Mouse (Mus musculus) kidney, adult 18-20 months (tissue): Measurements from ENCODE around the gene Fkbp4.

Experiments
- DNase-seq: peaks from one replicate; pipeline ENCODE4 v3.0.0; 2021

Gene Fkbp4

DNA sequence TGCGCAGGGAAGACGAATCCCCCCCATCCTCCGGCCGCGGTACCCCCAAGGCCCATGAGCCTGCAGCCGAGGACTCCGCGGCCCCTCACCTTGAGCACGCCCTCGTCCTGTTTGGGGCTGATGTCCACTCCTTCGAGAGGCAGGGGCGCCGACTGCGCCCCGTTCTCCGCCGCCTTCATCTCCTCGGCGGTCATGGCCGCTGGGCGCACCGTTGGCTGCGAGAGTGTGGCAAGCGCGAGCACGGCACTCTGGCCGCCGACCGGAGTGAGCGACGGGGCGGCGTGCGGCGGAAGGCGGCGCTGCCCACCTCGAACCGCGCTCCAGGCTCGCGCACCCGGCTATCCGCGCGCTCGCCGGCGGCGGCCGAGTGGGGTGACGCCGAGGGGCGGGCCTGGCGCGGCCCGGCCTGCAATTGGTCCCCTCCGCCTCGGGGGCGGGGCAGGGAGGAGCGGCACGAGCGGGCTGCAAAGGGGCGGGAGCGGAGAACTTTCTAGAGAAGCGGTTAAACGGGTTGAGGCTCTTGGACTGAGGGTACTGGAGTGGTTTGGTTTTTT, at the start of gene Fkbp4:
Fkbp4 (minus strand) TSS at position 361 of the 554 bp plus-strand sequence.
- DNase-seq, result peak; percentile 94

- no peak for DNase-seq
Observed at GRCm38 (mm10) chr6:128487736-128488135, 49.3 kb upstream of the Fkbp4 start.

DNA sequence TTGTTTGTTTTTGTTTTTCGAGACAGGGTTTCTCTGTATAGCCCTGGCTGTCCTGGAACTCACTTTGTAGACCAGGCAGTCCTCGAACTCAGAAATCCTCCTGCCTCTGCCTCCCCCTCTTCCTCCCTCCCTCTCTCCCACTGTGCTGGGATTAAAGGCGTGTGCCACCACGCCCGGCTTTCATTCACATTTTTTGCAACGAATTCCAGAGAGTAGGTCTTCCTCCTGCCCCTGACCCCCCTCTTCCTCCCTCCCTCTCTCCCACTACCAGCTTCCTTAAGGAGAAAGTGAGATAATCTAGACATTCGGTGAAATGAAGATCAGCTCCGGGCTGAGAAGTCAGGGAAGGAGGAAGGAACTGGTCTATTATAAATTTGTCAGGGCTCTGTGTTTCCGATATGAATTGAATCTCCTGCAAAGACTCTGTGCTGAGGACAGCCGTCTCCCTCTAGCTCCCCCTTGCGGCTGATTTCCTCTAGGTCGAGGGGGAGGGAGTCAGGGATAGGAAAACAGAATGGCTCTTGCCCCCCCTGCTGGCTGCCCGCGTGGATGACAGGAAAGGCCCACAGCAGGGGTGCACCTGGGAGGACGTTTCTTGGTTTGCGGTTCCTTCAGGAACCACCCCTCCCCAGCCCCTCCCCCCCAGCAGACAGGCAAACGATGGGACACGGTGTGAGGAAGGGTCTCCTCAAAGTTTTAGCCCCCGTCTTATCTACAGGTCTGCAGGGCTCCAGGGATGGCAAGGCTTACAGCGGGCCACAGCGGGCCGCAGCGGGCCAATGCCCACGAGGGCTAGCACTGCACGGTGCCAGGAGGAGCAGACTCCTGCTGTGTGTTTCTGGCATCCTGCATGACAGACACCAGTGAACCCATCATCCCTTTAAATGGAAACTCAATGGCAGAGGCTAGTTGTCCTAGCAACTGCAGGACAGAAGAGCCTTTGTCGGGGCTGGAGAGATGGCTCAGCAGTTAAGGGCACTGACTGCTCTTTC, 41.3 kb upstream of the Fkbp4 start:
- DNase-seq, result peak; percentile 95

GRCm38 (mm10) chr6:128477495-128477894, 39.0 kb upstream of the Fkbp4 start:
- DNase-seq, result no peak

DNA sequence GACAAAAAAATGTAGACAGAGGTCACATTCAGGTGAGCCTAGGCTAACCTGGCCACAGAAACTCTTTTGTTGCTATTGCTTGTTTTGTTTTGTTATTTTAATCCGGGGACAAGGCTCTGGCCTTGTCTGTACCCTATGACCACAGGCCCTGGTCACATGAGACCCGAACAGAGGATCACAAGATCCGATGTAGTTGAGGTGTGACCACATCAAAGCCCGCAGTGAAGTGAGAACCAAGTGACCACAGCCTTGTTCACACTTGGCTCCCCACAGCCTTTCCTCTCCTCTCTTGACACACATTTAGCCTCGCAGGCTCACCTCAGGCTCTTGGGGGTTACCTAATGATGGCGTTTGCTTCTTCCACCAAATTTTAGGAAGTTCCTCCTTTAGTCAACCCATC, 35.6 kb upstream of the Fkbp4 start:
- DNase-seq, result no peak

GRCm38 (mm10) chr6:128469451-128469850, 31.0 kb upstream of the Fkbp4 start:
- peak; percentile 29 for DNase-seq

- no peak for DNase-seq
Observed at GRCm38 (mm10) chr6:128467298-128467697, 28.8 kb upstream of the Fkbp4 start.

GRCm38 (mm10) chr6:128466563-128466962, 28.1 kb upstream of the Fkbp4 start:
- no peak for DNase-seq

GRCm38 (mm10) chr6:128466043-128466442, 27.6 kb upstream of the Fkbp4 start:
- DNase-seq, result no peak

GRCm38 (mm10) chr6:128464996-128465395, 26.5 kb upstream of the Fkbp4 start:
- no peak for DNase-seq

GRCm38 (mm10) chr6:128461606-128462005, 23.1 kb upstream of the Fkbp4 start:
- no peak for DNase-seq

- DNase-seq, result no peak
Observed at GRCm38 (mm10) chr6:128460729-128461503, 22.4 kb upstream of the Fkbp4 start.

GRCm38 (mm10) chr6:128460321-128460720, 21.8 kb upstream of the Fkbp4 start:
- no peak for DNase-seq

DNA sequence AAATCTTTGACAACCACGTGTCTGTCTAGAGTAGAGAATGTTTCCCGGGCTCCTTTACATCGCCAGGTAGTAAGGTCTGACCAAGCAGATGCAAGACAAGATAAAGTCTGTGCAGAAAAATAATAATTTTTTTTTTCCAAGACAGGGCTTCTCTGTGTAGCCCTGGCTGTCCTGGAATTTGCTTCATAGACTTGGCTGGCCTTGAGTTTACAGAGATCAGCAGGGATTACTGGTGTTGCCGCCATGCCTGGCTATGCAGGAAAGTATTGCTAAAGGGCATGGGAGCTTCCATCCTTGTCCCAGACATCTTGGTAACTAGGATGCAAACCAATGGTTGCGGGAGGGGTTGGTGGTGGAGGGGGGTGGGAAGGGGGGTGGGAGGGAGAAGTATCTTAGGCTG, 18.7 kb upstream of the Fkbp4 start:
- DNase-seq, result no peak

- DNase-seq, result no peak
Observed at GRCm38 (mm10) chr6:128455835-128456605, 17.5 kb upstream of the Fkbp4 start.

DNA sequence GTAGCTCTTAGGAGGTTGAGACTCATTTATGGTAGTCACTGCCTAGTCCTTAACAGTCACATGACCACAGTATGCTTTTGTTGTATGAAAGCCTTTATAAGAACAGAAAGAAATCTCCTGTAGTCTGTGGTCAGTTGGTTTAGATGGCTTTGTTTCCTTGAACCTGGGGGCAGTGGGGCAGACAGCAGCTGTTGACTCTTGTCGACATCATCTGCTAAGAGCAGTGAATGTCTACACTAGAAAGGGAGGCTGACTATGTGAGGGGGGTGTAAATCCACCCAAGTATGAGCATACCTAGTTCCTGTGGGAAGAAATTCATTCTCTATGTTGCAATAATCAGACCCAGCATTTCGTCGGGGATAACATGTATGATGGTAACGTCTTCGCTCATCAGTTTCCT, 8.6 kb upstream of the Fkbp4 start:
- DNase-seq, result no peak

- peak; percentile 65 for DNase-seq
Observed at GRCm38 (mm10) chr6:128445761-128446535, 7.5 kb upstream of the Fkbp4 start.

DNA sequence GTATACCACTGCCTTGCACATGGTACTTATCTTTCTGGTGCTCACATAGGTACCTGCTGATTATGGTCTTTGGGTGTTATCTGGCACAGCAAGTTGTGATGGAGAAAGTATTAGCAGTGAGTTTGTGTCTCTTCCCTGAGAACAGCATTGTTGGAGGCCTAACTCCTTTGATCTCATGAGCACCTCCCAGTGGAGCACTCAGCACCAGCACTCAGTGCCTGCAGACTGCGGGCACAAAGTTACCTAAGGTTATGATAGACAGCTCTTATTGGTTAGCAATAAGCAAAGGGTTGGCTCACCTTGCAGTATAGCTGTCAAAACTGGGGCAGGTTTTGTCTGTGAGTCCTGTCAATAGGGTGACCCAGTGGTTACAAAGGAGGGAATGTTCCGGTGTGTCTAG, 1.8 kb upstream of the Fkbp4 start:
- no peak for DNase-seq

DNA sequence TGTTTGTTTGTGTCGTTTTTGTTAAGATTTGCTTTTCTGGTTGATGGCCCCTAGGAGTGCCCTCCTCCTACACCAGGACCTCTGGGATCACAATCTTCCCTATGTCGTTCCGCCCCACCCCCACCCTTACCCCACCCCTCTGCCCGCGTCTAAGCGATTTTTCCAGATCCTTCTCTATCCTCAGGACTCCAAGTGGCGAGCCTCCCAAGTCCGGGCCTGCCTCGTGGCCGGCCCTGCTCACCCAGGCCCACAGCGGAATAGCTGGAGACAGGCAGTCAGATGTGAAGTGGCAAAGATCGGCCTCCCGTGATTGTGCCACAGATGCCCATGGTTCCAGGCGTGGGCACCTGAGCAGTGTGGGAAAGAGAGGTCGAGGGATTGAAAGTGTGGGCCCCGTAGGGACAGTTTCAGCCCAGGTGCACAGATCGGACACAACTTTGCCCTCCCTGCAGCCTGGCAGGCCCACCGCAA, 429 bp upstream of the Fkbp4 start:
- peak; percentile 53 for DNase-seq

DNA sequence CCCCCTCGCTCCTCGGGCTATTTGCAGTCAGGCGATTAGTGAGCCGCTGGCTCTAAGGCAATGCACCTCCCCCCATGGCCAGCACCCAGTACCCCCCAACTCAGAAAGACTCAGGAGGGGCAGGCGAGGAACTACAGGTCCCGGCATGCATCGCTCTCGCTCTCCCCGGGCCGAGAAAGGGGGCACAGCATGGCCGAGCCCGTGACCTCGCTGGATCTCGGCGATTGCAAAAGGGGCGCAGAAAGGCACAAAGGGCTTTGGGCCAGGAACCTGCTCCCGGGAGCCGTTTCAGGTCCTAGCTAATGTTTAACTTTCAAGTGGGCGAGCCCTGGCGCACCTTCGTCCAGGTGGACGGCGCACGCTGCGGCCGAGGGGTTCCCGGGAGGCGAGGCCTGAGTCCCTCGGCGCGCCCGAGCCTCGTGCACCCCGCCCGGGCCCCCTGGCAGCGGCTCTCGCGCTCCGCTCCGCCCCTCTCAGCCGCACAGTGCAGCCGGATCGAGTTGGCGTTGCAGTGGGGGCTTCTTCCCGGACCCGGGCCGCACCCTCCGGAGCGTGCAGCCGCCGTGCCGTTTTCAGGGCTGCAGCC, 653 bp downstream of the Fkbp4 start:
- DNase-seq, result peak; percentile 83

- DNase-seq, result no peak
Observed at GRCm38 (mm10) chr6:128437288-128437687, 1.2 kb downstream of the Fkbp4 start.
